Mouse (Mus musculus): ENCODE results near the gene Rho.

The Rho gene

GRCm38 (mm10) chr6:115931639-115932038, at the start of gene Rho:
Gene Rho, plus strand, starts transcription at chr6:115931748.
- DNase-seq (ENCODE audit: low spot score in 2 of 2), result no peak

- DNase-seq (ENCODE audit: low spot score in 2 of 2), result no peak
Measured at GRCm38 (mm10) chr6:115884018-115884417, 47.5 kb upstream of the Rho start.

- DNase-seq (ENCODE audit: low spot score in 2 of 2), result no peak
Measured at GRCm38 (mm10) chr6:115886894-115887293, 44.7 kb upstream of the Rho start.

- no peak for DNase-seq (ENCODE audit: low spot score in 2 of 2)
Measured at GRCm38 (mm10) chr6:115888296-115888695, 43.3 kb upstream of the Rho start.

- DNase-seq (ENCODE audit: low spot score in 2 of 2), result no peak
Measured at GRCm38 (mm10) chr6:115890601-115891000, 40.9 kb upstream of the Rho start.

GRCm38 (mm10) chr6:115891061-115891460, 40.5 kb upstream of the Rho start:
- DNase-seq (ENCODE audit: low spot score in 2 of 2), result peak in 1 of 2 experiments; percentile 78

GRCm38 (mm10) chr6:115891497-115892061, 40.0 kb upstream of the Rho start:
- DNase-seq (ENCODE audit: low spot score in 2 of 2), result peak; percentile 84 to 91

- no peak for DNase-seq (ENCODE audit: low spot score in 2 of 2)
Measured at GRCm38 (mm10) chr6:115892363-115892762, 39.2 kb upstream of the Rho start.

GRCm38 (mm10) chr6:115896346-115896745, 35.2 kb upstream of the Rho start:
- no peak for DNase-seq (ENCODE audit: low spot score in 2 of 2)

- no peak for DNase-seq (ENCODE audit: low spot score in 2 of 2)
Measured at GRCm38 (mm10) chr6:115897117-115897516, 34.4 kb upstream of the Rho start.

GRCm38 (mm10) chr6:115897926-115898520, 33.5 kb upstream of the Rho start:
- DNase-seq (ENCODE audit: low spot score in 2 of 2), result no peak

GRCm38 (mm10) chr6:115901062-115901461, 30.5 kb upstream of the Rho start:
- DNase-seq (ENCODE audit: low spot score in 2 of 2), result peak; percentile 81 to 90

GRCm38 (mm10) chr6:115901489-115901931, 30.0 kb upstream of the Rho start:
- no peak for DNase-seq (ENCODE audit: low spot score in 2 of 2)

- peak in 1 of 2 experiments; percentile 48 for DNase-seq (ENCODE audit: low spot score in 2 of 2)
Measured at GRCm38 (mm10) chr6:115902545-115902944, 29.0 kb upstream of the Rho start.

GRCm38 (mm10) chr6:115905568-115905967, 26.0 kb upstream of the Rho start:
- DNase-seq (ENCODE audit: low spot score in 2 of 2), result no peak

- no peak for DNase-seq (ENCODE audit: low spot score in 2 of 2)
Measured at GRCm38 (mm10) chr6:115906455-115906854, 25.1 kb upstream of the Rho start.

GRCm38 (mm10) chr6:115906871-115907270, 24.7 kb upstream of the Rho start:
- DNase-seq (ENCODE audit: low spot score in 2 of 2), result no peak

GRCm38 (mm10) chr6:115908421-115908982, 23.0 kb upstream of the Rho start:
- DNase-seq (ENCODE audit: low spot score in 2 of 2), result no peak

- no peak for DNase-seq (ENCODE audit: low spot score in 2 of 2)
Measured at GRCm38 (mm10) chr6:115909052-115909451, 22.5 kb upstream of the Rho start.

GRCm38 (mm10) chr6:115909940-115910339, 21.6 kb upstream of the Rho start:
- no peak for DNase-seq (ENCODE audit: low spot score in 2 of 2)

- DNase-seq (ENCODE audit: low spot score in 2 of 2), result no peak
Measured at GRCm38 (mm10) chr6:115911763-115912162, 19.8 kb upstream of the Rho start.

GRCm38 (mm10) chr6:115913482-115913881, 18.1 kb upstream of the Rho start:
- DNase-seq (ENCODE audit: low spot score in 2 of 2), result no peak

GRCm38 (mm10) chr6:115914511-115915202, 16.9 kb upstream of the Rho start:
- DNase-seq (ENCODE audit: low spot score in 2 of 2), result peak; percentile 65 to 81
